Mouse (Mus musculus) activated CD4-positive, CD25-positive, alpha-beta regulatory T cell, adult 4 months (primary cell): ENCODE results near the gene Csf2. TPM values are rescaled to one million over a fixed set of nuclear protein-coding genes. Genes with fewer than 3 reads are reported as not detected.
A peak's percentile ranks its signal among the peaks of the same experiment; 100 is the strongest.

ENCODE experiments used
- ATAC-seq: one replicate; pipeline ENCODE4 v1.8.0; 2017
- polyA plus RNA-seq, 2 experiments: library from polyadenylated mRNA; unstranded; fragments of 100-300 nt; shearing (Covaris generic); gene quantifications; one replicate each; pipeline ENCODE4 v1.2.1; 2017

The Csf2 gene
- polyA plus RNA-seq, 2 experiments from 2014 or later = 0.42 to 0.69 TPM

DNA sequence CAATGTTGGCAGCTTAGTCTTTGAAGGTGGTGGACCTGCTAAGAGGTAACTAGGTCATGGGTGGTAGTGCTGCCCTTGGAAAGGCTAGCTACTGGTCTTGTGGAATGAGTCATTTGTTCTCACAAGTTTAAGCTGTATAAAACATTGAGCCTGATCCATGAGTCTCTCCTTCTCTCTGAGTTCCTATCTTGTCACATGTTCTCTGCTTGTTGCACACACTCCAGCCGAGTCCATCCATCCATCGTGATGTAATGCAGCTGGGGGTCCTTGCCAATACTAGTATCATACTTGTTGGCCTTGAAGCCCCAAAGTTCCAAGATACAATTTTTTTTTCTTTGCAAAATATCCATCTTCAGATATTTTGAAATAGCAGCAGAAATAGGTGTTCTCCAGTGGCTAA, 22.0 kb downstream of the Csf2 start:
- no peak for ATAC-seq

GRCm38 (mm10) chr11:54224475-54224986, 24.9 kb downstream of the Csf2 start:
- ATAC-seq = no peak

DNA sequence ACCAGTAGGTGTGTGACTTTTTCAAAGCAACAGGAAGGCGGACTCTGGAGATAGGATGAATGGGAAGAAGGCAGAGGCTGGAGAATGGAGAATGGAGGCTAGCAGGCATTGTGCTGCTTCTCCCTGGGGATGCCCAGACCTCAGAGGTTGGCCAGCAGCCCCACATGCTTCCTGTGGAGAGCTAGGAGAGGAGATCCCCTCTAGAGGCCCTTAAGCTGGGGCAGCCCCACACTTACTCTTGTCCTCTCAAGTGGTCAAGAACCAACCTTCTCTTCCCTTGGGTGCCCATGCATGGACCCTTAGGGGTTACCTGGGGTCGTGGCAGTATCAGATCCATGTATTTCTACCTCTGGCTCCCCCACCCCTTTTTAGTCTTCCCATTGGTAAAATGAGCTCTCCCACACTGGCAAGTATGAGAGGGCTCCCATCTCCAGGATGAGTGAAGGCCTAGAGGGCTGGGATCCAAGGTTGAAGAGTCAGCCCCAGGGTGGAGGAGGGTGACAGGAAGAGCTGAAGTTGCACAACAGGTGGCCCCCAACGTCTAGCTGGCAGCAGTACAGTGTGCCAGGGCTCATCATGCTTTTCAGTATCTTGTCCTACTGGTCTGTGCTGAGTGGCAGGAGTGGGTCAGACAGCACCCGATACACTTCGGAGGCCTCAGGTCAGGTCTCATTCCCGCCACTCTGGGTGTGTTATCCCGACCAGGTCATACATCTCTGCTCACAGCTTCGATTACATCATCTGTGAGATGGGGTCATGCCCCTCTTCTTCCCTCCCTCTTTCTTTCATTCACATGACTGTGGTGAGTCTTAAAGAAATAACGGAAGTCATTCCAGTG, 25.6 kb downstream of the Csf2 start:
- no peak for ATAC-seq

DNA sequence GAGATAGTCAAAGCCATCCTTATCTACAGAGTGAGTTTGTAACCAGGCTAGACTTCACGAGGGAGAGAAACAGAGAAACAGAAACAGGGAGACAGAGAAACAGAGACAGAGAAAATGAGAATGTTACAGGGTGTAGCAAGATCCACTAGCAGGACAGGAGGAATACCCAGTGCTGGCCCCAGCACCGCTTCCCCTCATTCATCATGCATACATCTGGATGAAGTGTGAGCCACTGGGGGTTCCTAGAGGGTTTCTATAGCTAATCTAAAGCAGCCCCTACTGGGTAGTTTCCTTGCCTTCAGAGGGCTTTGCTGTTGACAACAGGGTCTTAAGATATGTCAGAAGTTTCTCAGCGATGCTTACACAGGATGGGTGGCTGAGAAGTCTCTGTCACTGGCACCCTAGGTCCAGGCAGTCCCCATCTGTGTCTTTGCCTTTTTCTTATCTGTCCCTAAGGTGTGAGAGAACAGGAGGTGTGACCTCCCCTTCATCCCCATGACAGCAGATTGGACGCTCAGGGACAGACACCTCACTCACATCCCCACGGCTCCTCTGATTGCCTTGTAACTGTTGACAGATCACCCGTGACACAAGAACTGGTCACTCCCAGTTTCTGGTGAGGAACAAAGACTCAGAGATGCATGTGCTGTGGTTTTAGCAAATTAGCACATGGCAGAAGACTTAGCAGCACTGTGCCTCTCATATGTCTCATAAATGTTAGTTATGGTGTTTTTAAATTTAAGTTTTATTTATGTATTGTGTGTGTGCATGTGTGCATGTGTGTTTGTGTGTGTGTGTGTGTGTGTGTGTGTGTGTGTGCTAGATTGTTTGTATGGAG, 29.3 kb downstream of the Csf2 start:
- no peak for ATAC-seq

- no peak for ATAC-seq
Observed at GRCm38 (mm10) chr11:54219191-54219590, 30.3 kb downstream of the Csf2 start.

DNA sequence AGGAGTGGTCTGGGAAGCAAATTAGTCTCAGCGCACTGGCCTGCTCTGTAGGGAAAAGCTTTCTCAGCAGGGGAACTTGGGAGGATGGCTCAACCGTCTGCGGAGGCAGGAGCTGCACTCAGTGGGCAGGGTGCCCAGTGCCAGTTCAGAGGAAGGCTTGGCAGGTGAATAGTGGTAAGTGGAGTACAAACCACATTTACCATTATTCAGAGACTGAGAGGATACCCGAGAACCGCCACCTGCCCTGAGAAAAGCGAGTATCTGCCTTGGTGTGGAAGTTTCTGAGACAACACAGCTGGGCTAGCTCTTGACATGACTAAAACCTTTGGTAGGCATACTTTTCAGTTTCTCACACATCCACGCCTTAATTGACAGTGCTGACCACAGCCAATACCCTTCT, 32.1 kb downstream of the Csf2 start:
- no peak for ATAC-seq

- ATAC-seq = no peak
Observed at GRCm38 (mm10) chr11:54216091-54216490, 33.4 kb downstream of the Csf2 start.

DNA sequence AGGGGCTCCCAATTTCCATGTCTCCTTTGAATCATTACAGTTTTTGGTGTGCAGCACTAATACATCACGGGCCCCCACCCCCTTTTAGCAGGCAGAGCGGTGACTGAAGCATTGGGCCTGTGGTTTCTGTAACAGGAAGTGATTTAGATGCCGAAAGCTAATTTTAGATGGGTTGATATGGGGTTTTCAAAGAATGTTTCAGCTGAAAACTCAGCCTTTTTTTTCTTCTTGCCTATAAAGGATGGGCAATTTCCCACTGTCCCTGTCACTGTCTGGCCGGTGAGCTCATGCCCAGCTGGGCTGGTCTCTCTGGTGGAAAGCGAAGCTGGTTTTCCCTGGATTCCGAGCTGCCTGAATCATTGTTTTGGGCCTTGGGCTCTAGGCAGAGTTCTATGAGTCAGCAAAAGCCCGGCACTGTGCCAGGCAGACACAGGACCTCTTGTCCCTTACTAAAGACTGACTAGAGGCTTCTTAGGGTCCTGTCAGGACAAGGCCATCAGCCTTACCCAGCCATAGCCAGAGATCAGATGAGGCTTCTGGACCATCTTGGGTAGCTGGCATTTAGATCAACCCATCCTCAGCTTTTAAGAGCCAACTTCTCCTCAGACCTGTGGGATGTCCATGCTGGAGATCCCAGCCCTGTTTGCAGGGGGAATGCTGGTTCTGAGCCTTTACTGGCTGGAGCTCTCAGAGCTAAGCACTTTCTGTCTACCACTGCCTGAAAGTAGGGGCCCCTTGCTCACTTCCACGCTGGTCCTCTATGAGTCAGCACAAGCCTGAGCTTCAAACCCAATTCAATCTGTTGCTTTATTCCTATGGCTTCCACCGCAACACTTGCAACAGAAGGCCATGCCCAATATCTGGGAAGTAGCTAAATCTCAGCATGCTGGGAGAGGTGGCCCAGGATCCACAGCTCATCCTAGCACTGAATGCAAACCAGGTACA, 34.7 kb downstream of the Csf2 start:
- peak; percentile 54 for ATAC-seq

- no peak for ATAC-seq
Observed at GRCm38 (mm10) chr11:54213631-54214030, 35.8 kb downstream of the Csf2 start.

DNA sequence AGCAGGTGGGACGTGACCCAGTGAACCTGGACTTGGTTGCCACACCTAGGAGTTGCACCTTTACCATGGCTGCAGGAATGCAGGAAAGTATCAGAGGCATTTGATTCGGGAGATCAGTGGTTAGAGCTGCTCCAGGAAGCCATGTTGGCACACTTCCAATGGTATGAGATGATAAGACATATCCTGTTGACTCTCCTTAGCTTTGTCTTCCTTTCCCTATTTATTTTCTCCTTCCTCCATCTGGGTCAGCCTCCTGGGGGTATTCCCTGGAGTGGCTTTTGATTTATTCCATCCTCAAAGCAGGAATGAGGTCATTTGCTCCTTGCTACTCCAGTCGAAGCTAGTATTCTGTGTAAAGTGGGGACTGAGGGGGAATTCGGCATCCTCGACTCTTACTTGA, 42.5 kb downstream of the Csf2 start:
- no peak for ATAC-seq

GRCm38 (mm10) chr11:54205366-54205765, 44.1 kb downstream of the Csf2 start:
- ATAC-seq = no peak

DNA sequence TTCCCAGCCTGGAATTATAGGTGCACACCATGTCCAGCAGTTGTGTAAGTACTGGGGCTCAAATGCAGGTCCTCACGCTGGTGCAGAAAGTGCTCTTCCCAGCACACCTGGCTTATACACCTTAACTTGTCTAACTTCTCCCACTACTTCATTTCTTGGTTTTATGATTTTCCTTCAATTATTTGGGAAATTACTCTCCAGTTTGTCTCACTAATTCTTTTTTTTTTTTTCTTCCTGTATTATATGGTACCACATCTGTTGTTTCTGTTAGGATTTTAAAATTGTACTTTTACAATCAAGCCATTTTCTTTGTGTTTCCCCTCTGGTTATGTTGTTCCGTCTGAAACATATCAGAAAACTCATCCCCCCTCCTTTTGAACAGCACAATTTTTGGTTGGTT, 44.7 kb downstream of the Csf2 start:
- no peak for ATAC-seq

- no peak for ATAC-seq
Observed at GRCm38 (mm10) chr11:54203162-54203561, 46.3 kb downstream of the Csf2 start.

DNA sequence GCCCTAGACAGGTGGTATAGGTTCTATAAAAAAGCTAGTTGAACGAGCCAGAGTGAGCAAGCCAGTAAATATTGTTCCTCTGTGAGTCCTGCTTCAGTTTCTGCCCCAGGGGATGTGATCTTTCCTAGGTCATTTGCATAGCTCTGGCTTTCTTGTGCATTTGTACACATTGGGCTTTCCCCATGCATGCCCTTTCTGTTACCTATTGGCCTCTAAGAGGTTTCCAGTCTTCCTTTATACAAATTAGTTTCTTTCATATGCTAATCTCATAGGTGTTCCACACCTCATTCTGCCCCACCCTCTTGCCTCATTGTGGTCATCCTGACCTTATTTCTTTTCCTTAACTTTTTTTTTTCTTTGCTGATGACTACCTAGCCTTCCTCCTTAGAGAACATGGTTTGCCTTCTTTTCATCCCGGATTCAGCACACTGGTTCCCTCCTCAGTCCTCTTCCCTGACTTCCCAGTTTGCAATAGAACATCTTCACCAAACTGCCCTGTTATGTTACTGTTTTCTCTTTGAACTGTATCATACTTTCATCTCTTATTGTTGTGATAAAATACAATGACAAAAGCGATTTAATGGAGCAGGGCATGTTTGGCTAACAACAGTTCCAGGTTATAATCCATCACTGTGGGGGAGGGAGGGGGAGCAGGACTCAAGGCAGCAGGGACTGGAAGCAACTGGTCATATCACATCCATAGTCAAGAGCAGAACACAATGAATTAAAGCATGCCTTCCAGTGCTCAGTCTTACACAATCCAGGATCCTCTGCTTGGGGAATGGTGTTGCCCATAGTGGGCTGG, 47.4 kb downstream of the Csf2 start:
- no peak for ATAC-seq

- no peak for ATAC-seq
Observed at GRCm38 (mm10) chr11:54201287-54201773, 48.1 kb downstream of the Csf2 start.

Other genes starting within 250 kb of the Csf2 start
- gene Slc22a4, start 221.6 kb downstream of the Csf2 start, polyA plus RNA-seq = under 1 TPM in 1 of 2 experiments, not detected in 1; 0.20 TPM
- 1 to 10 TPM in 1 of 2 experiments, under 1 TPM in 1; 0.57 to 1.3 TPM for gene Pdlim4, start 180.7 kb downstream of the Csf2 start, polyA plus RNA-seq
- not detected for gene P4ha2, start 149.6 kb downstream of the Csf2 start, polyA plus RNA-seq
- not detected for gene Il3, start 17.6 kb upstream of the Csf2 start, polyA plus RNA-seq
- not detected for gene Acsl6, start 54.1 kb upstream of the Csf2 start, polyA plus RNA-seq
- gene Meikin, start 121.0 kb upstream of the Csf2 start, polyA plus RNA-seq = not detected
- gene Fnip1, start 188.5 kb upstream of the Csf2 start, polyA plus RNA-seq = 10 to 100 TPM; 10.7 to 12.9 TPM